Mouse (Mus musculus): ENCODE results near the gene Frat2. TPM values are rescaled to one million over a fixed set of nuclear protein-coding genes. Genes with fewer than 3 reads are reported as not detected.

Frat2 gene
- polyA plus RNA-seq, 1 experiment from 2014 or later, result 7.1 TPM

DNA sequence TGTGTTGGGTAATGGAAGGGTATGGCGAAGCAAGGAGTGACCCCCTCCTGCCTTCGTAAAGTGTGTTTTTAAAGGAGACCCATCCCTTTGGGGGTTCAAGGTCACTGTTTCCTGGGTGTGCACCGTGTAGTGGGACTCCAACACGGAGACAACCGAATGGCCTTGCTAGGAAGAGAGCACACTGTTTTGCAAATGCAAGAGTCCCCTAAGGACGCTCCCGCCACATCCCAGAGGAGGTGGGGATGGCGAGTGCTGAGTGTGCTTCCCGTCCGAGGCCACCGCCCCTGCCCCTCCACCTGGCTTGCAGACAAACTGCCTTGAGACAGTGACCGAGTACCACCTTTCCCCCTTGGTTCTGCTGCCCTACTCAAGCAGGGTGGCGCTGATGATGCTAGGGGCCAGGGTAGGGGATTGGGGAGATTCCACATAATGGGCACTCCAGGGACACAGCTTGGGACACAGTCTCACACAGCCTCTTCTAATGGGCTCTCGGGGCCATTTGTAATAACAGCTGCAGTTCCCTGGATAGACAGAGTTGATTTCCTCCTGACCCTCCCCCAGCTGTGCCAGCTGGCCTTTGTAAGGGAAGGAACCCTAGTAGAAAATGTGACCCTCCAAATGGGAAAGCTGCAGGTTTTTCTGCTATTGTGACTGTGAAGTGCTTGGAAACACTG is 16.1 kb downstream of the Frat2 start:
- Histone ChIP-seq H3K36me3 (no peaks in the 10 kb centered on the region), H3K4me3 (replicated peaks) (peak overlapping the region; percentile 69), H3K27ac (replicated peaks) (no peak overlapping the region), H3K4me1 (peaks cover 30% of the 10 kb centered on the region), H3K9me3 (replicated peaks) (no peaks in the 10 kb centered on the region), H3K4me2 (replicated peaks) (peak overlapping the region; percentile 97), H3K9ac (no peak overlapping the region), H3K27me3 (peaks cover 20% of the 10 kb centered on the region; the same call in 1 of the 2 replicates)
- ATAC-seq (ENCODE audit: insufficient number of reproducible peaks, low FRiP score, low TSS enrichment, low read depth), result no peak
- WGBS, result 11% methylated on average over 14 of the region's 14 CpGs

DNA sequence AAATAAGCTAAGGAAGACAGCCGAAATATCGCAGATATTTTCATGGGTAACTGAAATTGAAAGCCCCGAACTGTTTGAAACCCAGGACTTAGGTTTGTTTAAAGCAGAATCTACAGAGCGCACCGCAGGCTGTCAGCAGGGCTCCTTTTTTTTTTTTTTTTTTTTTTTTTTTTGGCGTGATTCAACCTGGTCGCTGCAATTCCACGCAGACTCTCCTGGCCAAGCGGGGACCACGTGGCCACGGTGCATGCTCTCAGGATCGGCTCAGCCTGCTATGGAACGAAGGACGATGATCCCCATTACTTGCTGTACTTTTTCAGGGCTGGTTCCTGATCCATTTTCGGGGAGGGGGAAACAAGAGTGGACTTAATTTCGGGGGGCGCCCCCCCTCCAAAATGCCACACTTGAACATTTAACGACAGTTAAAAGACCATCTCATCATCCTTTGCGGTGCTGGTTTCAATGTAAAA is 16.8 kb downstream of the Frat2 start:
- H3K9ac ChIP-seq, result peak overlapping the region; percentile 26; the same call in 1 of the 2 replicates
- peak overlapping the region; percentile 69 for H3K4me3 ChIP-seq (replicated peaks)
- no peaks in the 10 kb centered on the region for H3K36me3 ChIP-seq
- 2% methylated on average over 19 of the region's 19 CpGs for WGBS
- ATAC-seq (ENCODE audit: insufficient number of reproducible peaks, low FRiP score, low TSS enrichment, low read depth), result no peak
- peak overlapping the region; percentile 97 for H3K4me2 ChIP-seq (replicated peaks)
- peaks cover 20% of the 10 kb centered on the region; the same call in 1 of the 2 replicates for H3K27me3 ChIP-seq
- peaks cover 30% of the 10 kb centered on the region for H3K4me1 ChIP-seq
- no peak overlapping the region for H3K27ac ChIP-seq (replicated peaks)
- no peaks in the 10 kb centered on the region for H3K9me3 ChIP-seq (replicated peaks)

DNA sequence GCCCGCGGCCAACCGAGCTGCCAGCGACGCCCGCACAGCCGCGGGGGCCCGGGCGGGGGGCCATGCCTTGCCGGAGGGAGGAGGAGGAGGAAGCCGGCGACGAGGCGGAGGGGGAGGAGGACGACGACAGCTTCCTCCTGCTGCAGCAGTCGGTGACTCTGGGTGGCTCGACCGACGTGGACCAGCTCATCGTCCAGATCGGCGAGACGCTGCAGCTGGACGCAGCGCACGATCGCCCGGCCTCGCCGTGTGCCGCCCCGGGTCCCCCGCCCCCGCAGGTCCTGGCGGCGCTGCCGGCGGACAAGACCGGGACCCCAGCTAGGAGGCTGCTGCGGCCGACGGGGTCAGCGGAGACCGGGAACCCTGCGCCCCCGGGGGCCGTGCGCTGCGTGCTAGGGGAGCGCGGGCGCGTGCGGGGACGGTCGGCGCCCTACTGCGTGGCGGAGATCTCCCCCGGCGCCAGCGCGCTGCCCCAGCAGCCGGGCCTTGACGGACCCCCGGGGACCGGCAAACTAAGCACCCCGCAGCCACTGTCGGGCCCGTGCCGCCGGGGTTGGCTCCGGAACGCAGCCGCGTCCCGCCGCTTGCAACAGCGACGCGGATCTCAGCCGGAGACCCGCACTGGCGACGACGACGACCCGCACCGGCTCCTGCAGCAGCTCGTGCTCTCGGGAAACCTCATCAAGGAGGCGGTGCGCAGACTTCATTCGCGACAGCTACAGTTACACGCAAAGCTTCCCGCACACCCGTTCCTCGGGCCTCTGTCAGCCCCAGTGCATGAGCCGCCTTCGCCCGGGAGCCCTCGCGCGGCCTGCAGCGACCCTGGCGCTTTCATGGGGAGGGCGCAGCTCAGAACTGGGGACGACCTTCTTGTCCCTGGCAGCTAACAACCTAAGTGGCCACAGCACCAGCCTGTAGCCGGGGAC is 17.6 kb downstream of the Frat2 start:
- Histone ChIP-seq H3K9me3 (replicated peaks) (no peaks in the 10 kb centered on the region), H3K27me3 (peaks cover 20% of the 10 kb centered on the region; the same call in 1 of the 2 replicates), H3K9ac (peak overlapping the region; percentile 26), H3K4me3 (replicated peaks) (peak overlapping the region; percentile 69), H3K27ac (replicated peaks) (peak overlapping the region; percentile 66), H3K4me1 (peaks cover 26% of the 10 kb centered on the region), H3K36me3 (no peaks in the 10 kb centered on the region), H3K4me2 (replicated peaks) (peak overlapping the region; percentile 97)
- under 1% methylated on average over 111 of the region's 112 CpGs for WGBS
- peak; percentile 55 for ATAC-seq (ENCODE audit: insufficient number of reproducible peaks, low FRiP score, low TSS enrichment, low read depth)

DNA sequence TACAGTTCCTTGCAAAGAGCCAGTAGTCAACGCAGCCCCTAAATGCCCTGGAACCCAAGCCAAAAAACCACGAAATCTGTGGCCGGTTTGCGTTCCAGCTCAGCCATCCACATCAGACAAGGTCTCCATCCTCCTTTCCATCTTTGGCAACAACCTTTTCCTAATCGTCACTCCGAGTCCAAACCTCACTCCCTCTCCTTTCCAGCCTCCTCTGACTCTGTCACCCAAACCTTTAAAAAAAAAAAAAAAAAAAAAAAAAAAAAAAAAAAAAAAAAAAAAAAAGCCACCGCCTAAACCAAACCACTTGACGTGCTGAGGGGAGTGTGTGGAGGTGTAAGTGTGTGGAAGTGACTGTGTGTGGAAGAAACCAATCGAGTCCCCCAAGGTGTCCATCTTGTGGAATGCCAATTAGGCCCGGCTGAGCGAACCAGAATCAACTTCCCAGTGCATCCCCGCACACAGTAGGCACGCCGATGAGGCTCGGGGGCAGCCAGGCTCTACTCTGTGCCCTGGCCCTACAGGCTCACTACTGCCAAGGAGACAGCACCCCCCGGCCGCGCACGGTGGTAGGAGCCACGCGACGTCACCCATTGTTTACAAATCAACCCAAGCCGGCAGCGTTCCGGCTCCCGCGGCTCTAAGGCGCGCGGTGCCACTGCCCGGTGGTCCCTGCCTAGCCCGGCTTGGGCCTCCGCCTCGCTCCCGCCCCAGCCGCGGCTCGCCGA is 18.4 kb downstream of the Frat2 start, which contains the start of gene Frat1:
TSS of gene Frat1 (plus strand) at position 590 of the 725 bp plus-strand sequence.
- under 1% methylated on average over 39 of the region's 39 CpGs for WGBS
- Histone ChIP-seq H3K27me3 (peaks cover 20% of the 10 kb centered on the region; the same call in 1 of the 2 replicates), H3K27ac (replicated peaks) (peak within 1 kb of the TSS; percentile 84), H3K36me3 (no peaks in the 10 kb centered on the region), H3K4me2 (replicated peaks) (peak within 1 kb of the TSS; percentile 97), H3K9me3 (replicated peaks) (no peaks in the 10 kb centered on the region), H3K9ac (peak within 1 kb of the TSS; percentile 26), H3K4me1 (peaks cover 26% of the 10 kb centered on the region), H3K4me3 (replicated peaks) (peak within 1 kb of the TSS; percentile 69)
- peak; percentile 92 for ATAC-seq (ENCODE audit: insufficient number of reproducible peaks, low FRiP score, low TSS enrichment, low read depth)

DNA sequence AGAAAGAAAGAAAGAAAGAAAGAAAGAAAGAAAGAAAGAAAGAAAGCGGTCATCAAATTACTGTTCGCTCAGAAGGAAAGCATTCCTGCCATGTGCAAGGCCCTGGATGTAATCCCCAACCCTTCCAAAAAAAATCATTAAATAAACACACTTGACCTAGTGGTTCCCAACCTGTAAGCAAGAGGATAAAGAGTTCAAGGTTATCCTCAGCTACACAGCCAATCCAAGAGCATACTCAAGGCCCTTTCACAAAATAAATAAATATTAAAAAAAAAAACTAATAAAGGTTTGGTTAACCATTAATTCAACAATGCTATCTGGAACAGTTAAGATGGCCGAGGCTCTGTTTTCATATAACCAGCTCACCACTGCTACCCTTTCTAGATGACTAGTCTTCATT is 19.0 kb downstream of the Frat2 start:
- H3K27ac ChIP-seq (replicated peaks), result no peak overlapping the region
- 65% methylated on average over 3 of the region's 3 CpGs for WGBS

DNA sequence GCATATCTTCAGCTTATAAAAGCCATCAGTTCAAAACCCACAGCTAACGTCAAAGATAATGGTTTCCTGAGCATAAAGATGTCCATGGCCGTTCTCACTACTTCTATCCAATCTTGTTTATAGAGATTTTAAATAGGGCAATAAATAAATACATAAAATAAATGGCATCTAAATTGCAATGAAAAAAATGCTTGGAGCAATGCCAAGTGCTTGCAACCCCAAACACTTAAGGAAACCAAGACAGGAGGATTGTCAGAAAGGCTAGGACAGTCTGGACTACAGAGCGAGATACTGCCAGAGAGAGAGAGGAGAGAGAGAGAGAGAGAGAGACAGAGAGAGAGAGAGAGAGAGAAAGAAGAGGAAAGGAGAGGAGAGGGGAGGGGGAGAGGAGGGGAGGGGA is 21.4 kb downstream of the Frat2 start:
- H3K9me3 ChIP-seq (replicated peaks), result no peaks in the 10 kb centered on the region
- no peak overlapping the region for H3K4me3 ChIP-seq (replicated peaks)
- H3K4me1 ChIP-seq, result peaks cover 16% of the 10 kb centered on the region
- no peak for ATAC-seq (ENCODE audit: insufficient number of reproducible peaks, low FRiP score, low TSS enrichment, low read depth)
- no peaks in the 10 kb centered on the region for H3K36me3 ChIP-seq
- no peak overlapping the region for H3K27ac ChIP-seq (replicated peaks)
- 0 out of 2 replicates have a peak, but pooled peaks cover 6% of the 10 kb centered on the region for H3K27me3 ChIP-seq
- 75% methylated on average over 3 of the region's 3 CpGs for WGBS
- no peak overlapping the region for H3K9ac ChIP-seq
- H3K4me2 ChIP-seq (replicated peaks), result no peak overlapping the region

More for the DNA sequence above, 19.0 kb downstream of the Frat2 start:
- Histone ChIP-seq H3K9me3 (replicated peaks) (no peaks in the 10 kb centered on the region), H3K36me3 (no peaks in the 10 kb centered on the region), H3K9ac (no peak overlapping the region), H3K27me3 (peaks cover 20% of the 10 kb centered on the region; the same call in 1 of the 2 replicates), H3K4me2 (replicated peaks) (peak overlapping the region; percentile 97), H3K4me1 (peaks cover 26% of the 10 kb centered on the region), H3K4me3 (replicated peaks) (peak overlapping the region; percentile 69; the same call in 1 of the 2 replicates)
- ATAC-seq (ENCODE audit: insufficient number of reproducible peaks, low FRiP score, low TSS enrichment, low read depth), result no peak

DNA sequence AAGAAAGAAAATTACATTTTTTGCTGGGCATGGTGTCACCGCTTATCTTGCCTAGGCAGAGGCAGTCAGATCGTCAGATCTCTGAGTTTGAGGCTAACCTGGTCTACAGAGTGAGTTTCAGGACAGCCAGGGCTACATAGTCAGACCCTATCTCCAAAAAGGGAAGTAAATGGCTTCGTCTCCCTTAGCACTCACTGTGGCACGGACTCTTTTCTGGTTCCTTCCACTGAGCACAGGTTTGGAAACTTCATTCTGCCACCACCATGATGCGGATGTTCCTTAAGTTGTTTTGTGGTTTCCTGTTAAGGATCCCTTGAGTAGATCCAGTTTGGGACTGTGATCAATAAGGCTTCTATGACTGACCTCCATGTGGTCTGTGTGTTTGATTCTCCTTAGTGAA is 23.0 kb downstream of the Frat2 start:
- 0 out of 2 replicates have a peak, but pooled peaks cover 3% of the 10 kb centered on the region for H3K4me1 ChIP-seq
- no peaks in the 10 kb centered on the region for H3K27me3 ChIP-seq
- H3K4me2 ChIP-seq (replicated peaks), result no peak overlapping the region
- no peak overlapping the region for H3K9ac ChIP-seq
- H3K9me3 ChIP-seq (replicated peaks), result no peaks in the 10 kb centered on the region
- no peaks in the 10 kb centered on the region for H3K36me3 ChIP-seq
- no peak overlapping the region for H3K4me3 ChIP-seq (replicated peaks)
- no peak for ATAC-seq (ENCODE audit: insufficient number of reproducible peaks, low FRiP score, low TSS enrichment, low read depth)
- no peak overlapping the region for H3K27ac ChIP-seq (replicated peaks)
- 78% methylated on average over 5 of the region's 5 CpGs for WGBS

DNA sequence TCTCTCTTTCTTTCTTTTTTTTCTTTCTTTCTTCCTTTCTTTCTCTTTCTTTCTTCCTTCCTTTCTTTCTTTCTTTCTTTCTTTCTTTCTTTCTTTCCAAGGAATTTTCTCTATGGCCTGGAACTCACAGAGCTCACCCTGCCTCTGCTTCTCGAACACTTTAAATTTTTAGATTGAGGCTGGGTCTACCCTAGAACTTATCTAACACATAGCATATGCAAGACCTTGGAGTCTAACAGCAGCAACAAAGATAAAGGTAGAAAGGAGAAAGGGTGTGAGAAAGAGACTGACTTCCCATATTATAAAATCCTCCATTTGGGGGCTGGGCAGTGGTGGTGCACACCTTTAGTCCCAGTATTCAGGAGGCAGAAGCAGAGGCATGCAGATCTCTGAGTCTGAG is 25.3 kb downstream of the Frat2 start:
- Histone ChIP-seq H3K27me3 (no peaks in the 10 kb centered on the region), H3K4me2 (replicated peaks) (no peak overlapping the region), H3K36me3 (no peaks in the 10 kb centered on the region), H3K4me1 (0 out of 2 replicates have a peak, but pooled peaks cover 1% of the 10 kb centered on the region), H3K9me3 (replicated peaks) (no peaks in the 10 kb centered on the region), H3K4me3 (replicated peaks) (no peak overlapping the region), H3K9ac (no peak overlapping the region), H3K27ac (replicated peaks) (no peak overlapping the region)
- 87% methylated on average over 1 of the region's 1 CpGs for WGBS
- no peak for ATAC-seq (ENCODE audit: insufficient number of reproducible peaks, low FRiP score, low TSS enrichment, low read depth)

DNA sequence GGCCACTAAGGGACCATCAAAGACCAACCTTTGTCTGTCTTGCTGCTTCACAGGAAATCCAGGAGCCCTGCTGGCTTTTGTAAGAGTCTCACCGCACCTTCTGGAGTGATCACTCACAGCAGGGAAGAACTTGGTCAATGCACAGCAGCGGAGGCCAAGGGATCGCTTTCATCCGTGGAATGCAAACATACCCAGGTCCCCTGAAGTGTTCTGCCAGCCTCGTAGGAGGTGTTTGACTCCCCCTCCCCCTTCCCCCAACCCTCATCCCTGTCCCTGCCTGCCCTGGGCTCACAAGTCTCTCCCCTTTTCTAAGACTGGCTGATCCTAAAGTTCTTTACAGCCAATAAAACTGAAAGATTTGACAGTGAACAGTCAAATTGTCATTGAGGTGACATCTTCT is 26.5 kb downstream of the Frat2 start:
- no peak overlapping the region for H3K4me3 ChIP-seq (replicated peaks)
- H3K27me3 ChIP-seq, result no peaks in the 10 kb centered on the region
- no peaks in the 10 kb centered on the region for H3K36me3 ChIP-seq
- no peak overlapping the region for H3K4me2 ChIP-seq (replicated peaks)
- H3K9me3 ChIP-seq (replicated peaks), result no peaks in the 10 kb centered on the region
- no peak overlapping the region for H3K9ac ChIP-seq
- no peak overlapping the region for H3K27ac ChIP-seq (replicated peaks)
- ATAC-seq (ENCODE audit: insufficient number of reproducible peaks, low FRiP score, low TSS enrichment, low read depth), result no peak
- 13% methylated on average over 5 of the region's 5 CpGs for WGBS
- peaks cover 13% of the 10 kb centered on the region; the same call in 1 of the 2 replicates for H3K4me1 ChIP-seq

DNA sequence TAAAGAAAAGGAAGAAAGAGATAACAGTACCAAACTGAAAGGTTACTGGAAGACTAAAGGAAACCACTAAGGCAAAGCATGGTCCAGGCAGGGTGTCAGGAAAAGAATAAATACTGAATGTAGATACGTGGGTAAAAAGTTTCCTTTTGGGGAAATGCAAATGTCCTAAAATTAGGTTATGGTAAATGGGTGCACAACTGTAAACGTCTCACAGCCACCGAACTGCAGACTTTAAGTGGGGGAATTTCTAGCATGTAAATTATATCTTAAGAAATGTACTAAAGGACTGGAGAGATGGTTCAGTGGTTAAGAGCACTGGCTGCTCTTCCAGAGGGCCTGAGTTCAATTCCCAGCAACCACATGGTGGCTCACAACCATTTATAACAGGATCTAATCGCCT is 29.2 kb downstream of the Frat2 start:
- WGBS, result 81% methylated on average over 4 of the region's 4 CpGs
- Histone ChIP-seq H3K4me3 (replicated peaks) (no peak overlapping the region), H3K27me3 (no peaks in the 10 kb centered on the region), H3K9ac (no peak overlapping the region), H3K27ac (replicated peaks) (no peak overlapping the region), H3K4me1 (peaks cover 15% of the 10 kb centered on the region; the same call in 1 of the 2 replicates), H3K36me3 (no peaks in the 10 kb centered on the region), H3K4me2 (replicated peaks) (no peak overlapping the region), H3K9me3 (replicated peaks) (no peaks in the 10 kb centered on the region)
- no peak for ATAC-seq (ENCODE audit: insufficient number of reproducible peaks, low FRiP score, low TSS enrichment, low read depth)

All from embryonic facial prominence, embryonic 15.5 days (tissue).